Mouse (Mus musculus) NIH3T3 (cell line): ENCODE measurements around the gene Emilin2.
A peak's percentile ranks its signal among the peaks of the same experiment; 100 is the strongest.

Experiments used
- DNase-seq: peaks from one replicate; pipeline ENCODE4 v3.0.0-alpha.2; 2012; ENCODE audit warnings: low read depth

Emilin2 gene

DNA sequence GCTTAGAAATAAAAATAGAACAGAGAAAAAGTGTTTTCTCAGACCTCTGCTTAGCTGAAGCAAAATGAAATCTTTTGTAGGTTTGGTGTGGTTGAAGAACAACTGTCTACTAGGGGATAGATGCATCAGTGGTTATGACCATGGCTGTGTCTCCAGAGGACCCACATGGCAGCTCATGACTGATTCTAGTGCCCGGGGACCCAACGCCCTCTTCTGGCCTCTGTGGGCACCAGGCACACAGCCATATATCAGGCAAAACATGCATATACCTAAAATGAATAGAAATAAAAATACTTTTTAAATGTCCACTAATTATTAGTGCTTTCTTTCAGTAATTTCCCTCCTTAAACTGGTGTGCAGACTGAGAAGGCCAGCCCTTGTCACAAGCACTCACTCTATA is 79.8 kb downstream of the Emilin2 start:
- no peak for DNase-seq

- peak; percentile 74 for DNase-seq
Measured at GRCm38 (mm10) chr17:71230108-71230709, 81.6 kb downstream of the Emilin2 start.

GRCm38 (mm10) chr17:71228651-71229050 is 83.1 kb downstream of the Emilin2 start:
- DNase-seq, result no peak

- no peak for DNase-seq
Measured at GRCm38 (mm10) chr17:71227128-71227895, 84.5 kb downstream of the Emilin2 start.

DNA sequence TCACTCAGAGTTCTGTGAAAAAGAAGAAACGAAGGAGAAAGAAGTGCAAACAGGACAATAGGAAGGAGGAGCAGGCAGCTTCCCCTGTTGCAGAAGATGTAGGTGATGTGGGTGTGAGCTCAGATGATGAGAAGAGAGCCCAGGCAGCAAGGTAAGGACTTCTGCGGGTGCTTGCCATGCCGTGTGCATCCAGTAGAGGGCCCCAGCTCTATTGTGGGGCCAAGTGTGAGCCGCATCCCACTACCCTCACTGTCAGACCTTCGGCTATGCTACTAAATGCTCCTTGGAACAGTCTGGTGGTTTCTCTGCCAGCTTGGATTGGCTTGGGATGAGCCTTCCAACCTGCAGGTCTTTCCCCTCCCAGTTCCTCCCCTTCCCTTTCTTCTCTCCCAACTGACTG is 86.7 kb downstream of the Emilin2 start:
- DNase-seq, result peak; percentile 36

DNA sequence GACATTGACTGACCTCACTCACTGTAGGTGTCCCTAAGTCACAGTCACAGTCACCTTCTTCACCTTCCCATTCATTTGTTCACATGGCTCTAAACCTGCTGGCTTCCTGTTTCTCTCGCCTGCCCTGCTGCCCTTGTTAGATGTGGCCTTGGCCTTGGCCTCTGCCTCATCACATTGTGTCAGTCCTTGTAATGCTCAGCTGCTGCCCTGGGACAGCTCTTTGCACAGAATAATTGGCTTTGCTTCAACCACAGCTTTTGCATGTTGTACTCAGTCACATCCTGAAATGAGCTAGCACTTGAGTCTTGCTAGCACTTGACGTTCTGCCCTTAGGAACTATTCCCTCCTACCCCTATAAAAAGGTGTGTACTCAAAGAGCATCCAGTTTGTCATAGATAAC is 87.3 kb downstream of the Emilin2 start:
- DNase-seq, result no peak

GRCm38 (mm10) chr17:71223676-71224075 is 88.1 kb downstream of the Emilin2 start:
- DNase-seq, result no peak

DNA sequence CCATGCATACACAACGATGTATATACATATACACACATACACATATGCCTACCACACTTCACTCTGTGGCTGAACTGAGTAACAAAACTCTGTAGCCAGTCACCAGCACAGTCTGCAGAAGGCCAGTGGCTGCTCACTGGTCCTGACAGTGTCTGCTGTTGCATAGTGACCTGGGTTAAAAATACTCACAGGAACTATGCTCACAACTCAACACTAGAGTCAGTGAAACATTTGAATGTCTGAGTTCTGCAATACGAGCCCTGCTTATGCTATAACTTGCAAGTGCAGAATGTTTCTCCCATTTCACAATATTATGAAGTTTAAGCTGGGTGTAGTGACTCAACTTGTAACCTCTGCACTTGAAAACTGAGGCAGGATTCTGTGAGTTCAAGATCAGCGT is 90.4 kb downstream of the Emilin2 start:
- peak; percentile 52 for DNase-seq

DNA sequence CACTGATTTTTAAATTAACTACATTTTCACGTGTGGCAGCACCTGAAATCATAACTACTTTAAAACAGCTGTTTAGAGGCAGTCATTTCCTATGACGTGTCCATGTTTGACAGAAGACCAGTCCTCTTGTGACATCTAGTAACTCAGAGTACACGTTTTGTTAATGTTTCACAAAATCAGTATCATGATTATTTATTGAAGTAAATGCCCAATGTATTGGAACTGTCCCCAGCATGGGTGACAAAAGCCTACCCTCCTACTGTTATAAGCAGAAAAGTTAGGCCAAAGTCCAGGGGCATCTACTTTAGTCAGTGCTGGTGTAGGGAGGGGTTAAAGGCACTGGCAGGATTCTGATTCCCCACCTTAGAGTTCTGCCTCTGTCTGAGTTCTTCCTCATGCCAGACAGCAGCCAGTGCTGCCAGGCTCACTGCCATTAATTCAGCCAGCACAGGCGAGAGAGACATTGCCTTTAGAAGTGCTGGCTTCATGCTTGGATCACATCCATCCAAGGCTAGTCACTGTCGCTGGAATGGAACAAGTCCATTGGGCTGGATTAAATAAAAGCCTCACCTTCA is 94.6 kb downstream of the Emilin2 start:
- no peak for DNase-seq

DNA sequence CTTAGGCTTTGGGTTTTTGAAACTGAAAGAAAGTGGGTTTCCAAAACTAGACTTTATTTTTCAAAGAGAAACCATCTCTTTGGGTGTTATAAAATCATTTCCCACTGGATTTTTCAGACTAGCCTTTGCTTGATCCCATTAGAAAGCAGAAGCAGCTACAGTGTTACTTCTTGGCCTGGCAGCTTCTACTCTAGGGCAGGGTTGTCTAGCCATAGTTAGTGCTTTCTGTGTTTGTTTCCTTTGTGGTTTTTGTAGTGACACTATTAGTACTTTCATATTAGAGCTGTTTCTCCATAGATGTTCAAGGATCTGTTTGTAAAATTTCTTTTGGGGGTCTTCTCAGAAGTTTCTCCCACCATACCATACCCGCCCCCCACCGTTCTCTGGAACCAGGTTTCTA is 95.5 kb downstream of the Emilin2 start:
- no peak for DNase-seq

- DNase-seq, result no peak
Measured at GRCm38 (mm10) chr17:71215241-71215839, 96.4 kb downstream of the Emilin2 start.

DNA sequence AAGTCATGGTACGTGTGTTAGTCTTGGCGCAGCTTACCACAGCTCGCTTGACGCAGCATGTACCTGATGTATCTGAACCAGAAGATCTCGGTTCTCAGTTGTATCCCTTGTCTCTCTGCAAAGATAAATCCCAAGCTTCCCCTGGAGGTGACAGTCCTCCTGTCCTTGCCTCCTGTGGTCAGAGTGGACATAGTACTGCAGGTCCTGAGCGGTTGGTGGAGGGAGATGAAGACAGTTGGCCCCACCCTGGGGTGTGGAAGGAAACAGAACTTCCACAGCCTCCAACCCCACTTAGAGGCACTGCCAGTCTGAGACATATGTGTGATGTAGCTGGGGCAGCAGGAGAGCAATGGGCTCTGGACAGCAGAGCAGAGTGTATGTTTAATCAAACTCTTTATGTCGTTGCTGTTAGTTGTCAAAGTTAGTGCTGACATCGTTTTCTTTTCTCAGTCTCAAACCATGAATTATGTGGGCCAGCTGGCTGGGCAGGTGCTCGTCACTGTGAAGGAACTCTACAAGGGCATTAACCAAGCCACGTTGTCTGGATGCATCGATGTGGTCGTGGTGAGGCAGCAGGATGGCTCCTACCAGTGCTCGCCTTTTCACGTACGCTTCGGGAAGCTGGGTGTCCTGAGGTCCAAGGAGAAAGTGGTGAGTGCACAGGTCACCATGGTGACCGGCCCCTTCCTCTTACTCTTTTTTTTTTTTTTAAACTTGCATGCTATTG is 97.1 kb downstream of the Emilin2 start:
- no peak for DNase-seq

DNA sequence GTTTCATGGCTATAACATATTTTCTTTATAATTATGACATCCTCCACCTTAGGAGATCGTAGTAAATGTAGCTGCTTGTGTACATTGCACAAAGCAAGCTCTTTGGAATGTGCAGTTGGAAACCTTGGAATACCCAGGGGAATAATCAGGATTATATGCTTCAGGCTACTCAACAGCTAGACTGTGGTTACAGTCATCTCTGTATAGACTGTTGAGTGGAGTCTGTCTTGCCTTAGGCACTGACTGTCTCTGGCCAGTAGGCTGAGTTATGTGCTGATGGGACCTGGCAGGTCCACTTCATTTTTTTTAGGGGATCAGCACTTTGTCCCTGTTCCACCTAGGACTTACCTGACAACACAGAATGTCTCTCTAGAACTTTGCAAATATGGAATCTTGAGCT is 98.1 kb downstream of the Emilin2 start:
- peak; percentile 54 for DNase-seq

- no peak for DNase-seq
Measured at GRCm38 (mm10) chr17:71211962-71212646, 99.7 kb downstream of the Emilin2 start.

- no peak for DNase-seq
Measured at GRCm38 (mm10) chr17:71209936-71210335, 101.8 kb downstream of the Emilin2 start.

DNA sequence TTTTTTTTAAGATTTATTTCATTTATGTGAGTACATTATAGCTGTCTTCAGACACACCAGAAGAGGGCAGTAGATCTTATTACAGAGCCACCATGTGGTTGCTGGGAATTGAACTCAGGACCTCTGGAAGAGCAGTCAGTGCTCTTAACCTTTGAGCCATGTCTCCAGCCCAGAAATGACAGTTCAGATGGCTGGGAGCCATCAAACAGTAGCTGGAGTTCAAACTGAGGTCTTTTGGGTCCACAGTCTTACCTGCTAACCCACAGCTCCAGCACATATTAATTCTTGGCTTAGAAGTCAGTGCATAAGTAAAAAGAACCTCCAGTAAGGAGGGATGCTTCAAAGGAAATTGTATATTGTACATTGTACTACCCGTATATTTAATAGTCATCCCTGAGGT is 102.9 kb downstream of the Emilin2 start:
- DNase-seq, result no peak

DNA sequence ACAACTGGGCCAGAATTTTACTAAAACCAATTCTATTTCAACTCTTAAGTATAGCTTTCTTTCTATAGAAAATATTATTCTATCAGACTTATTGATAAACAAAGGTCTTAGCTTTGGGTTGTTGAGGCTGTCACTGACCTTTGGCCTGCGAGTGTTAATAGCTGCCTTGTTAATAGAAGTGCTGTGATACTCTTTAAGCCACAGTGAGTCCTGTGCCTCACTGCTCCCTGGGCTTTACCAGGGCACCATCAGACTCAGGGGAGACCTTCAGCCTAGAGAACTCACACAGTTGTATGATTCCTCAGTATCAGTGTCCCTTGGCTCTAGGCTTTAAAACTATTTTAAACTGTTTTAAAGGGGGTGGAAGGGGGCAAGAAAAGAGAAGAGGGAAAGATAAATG is 103.4 kb downstream of the Emilin2 start:
- DNase-seq, result no peak

DNA sequence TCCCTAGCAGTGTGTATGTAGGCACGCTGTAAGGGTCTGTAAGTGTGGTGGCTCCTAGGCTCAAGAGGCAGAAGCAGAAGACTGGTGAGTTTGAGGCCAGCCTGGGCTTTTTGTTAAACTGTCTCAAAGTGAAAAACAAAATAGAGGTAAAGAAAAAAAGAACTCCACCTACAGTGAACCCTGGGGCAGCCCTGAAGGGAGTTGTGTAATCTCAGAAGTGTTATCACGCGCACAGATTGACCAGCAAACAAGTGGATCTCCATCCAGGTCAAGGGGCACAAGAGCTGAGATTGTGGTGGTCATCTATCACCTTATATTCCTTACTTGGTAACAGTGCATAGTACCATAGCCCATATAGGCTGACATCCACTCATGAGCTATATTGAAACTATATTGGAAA is 104.5 kb downstream of the Emilin2 start:
- DNase-seq, result no peak

DNA sequence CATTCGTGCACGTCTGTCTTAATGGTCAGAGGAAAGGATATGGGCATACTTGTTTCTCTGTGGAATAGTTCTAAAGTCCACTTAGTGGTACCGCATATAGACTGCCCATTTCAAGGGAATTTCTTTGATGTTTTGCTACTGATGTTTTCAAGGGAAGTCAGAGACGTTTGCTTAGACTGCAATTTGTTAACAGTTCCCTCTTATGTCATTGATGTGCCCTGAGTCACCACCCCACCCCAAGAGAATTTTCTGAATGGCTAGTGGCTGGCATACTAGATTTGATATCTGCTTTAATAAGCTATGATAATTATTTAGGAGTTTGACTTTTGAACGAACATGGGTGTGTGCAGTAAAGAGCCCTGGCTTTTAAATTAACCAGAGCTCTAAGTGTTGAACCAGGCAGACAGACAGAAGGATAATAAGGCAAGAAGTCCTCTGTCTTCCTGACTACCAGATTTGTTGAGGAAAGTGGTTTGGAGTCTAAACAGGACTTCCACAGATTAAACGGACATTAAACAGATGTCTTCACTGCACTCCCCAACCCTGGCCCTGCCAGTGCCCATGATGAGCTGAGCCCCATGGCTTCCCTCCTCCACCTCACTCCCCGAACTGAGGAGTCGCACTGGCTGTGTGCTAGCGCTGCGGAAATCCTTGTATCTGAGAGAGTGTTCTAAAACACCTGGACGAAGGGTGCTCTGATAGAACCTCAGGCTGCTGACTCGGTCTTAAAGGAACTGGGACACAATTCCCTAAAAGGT is 105.5 kb downstream of the Emilin2 start:
- DNase-seq, result no peak

GRCm38 (mm10) chr17:71204809-71205091 is 107.0 kb downstream of the Emilin2 start:
- DNase-seq, result no peak
